Mouse (Mus musculus) left cerebral cortex, adult 18-20 months (tissue): Measurements from ENCODE around the gene Zfp955b. TPM values are rescaled to one million over a fixed set of nuclear protein-coding genes. Genes with fewer than 3 reads are reported as not detected.
"Not testable (repeated sequence)": the region's sequence is repeated elsewhere in the genome, so short reads cannot be mapped to it uniquely, and the experiment has no call there.

Experiments
- DNase-seq, 2 experiments: peaks; one replicate each; pipeline ENCODE4 v3.0.0; 2021 to 2022; ENCODE audit warnings: low spot score in 2 of 2, mixed read lengths in 1 of 2
- long read RNA-seq, 2 experiments: library from polyadenylated mRNA; stranded (forward); transcript quantifications; one replicate each; pipeline ENCODE4 v2.0.0; 2021
- total RNA-seq, 2 experiments: library from RNA; stranded (reverse); gene quantifications; 2 replicates each; pipeline ENCODE4 v1.2.3; 2021

Zfp955b gene
- total RNA-seq = 10 to 100 TPM; 30.9 to 33.3 TPM
- long read RNA-seq, experiment 1, full-length matches to known transcripts = 8 of 13 reads
- long read RNA-seq, experiment 1, partial matches to known transcripts = 0 of 13 reads
- long read RNA-seq, experiment 1, other reads (novel, unspliced or antisense) = 5 of 13 reads
- long read RNA-seq, experiment 2, full-length matches to known transcripts = 4 of 9 reads
- long read RNA-seq, experiment 2, partial matches to known transcripts = 0 of 9 reads
- long read RNA-seq, experiment 2, other reads (novel, unspliced or antisense) = 5 of 9 reads

- not testable (repeated sequence) for DNase-seq
Observed at GRCm38 (mm10) chr17:33289039-33289875, at the start of gene Zfp955b. Zfp955b (plus strand) TSS chr17:33289544.

GRCm38 (mm10) chr17:33254530-33255318, 34.6 kb upstream of the Zfp955b start, which contains the start of gene Zfp955a:
Zfp955a (minus strand) TSS chr17:33255145.
- not testable (repeated sequence) for DNase-seq

GRCm38 (mm10) chr17:33255319-33255657, 34.1 kb upstream of the Zfp955b start:
- DNase-seq = not testable (repeated sequence)

GRCm38 (mm10) chr17:33264376-33264775, 25.0 kb upstream of the Zfp955b start, which contains the start of gene Olfr63:
Olfr63 (plus strand) TSS chr17:33264676.
- no peak for DNase-seq

- no peak for DNase-seq
Observed at GRCm38 (mm10) chr17:33268907-33269306, 20.4 kb upstream of the Zfp955b start.

GRCm38 (mm10) chr17:33289876-33290149, 469 bp downstream of the Zfp955b start:
- DNase-seq = not testable (repeated sequence)

- no peak for DNase-seq
Observed at GRCm38 (mm10) chr17:33352981-33353380, 63.6 kb downstream of the Zfp955b start.

Other genes with a start within 250 kb of the Zfp955b start
- not detected for gene 4921501E09Rik, start 221.5 kb upstream of the Zfp955b start, total RNA-seq
- 10 to 100 TPM; 16.5 to 21.2 TPM for gene Zfp563, start 200.2 kb upstream of the Zfp955b start, total RNA-seq
- gene Morc2b, start 149.9 kb upstream of the Zfp955b start, total RNA-seq = 1 to 10 TPM; 2.6 to 4.4 TPM
- gene Olfr55, start 121.1 kb upstream of the Zfp955b start, total RNA-seq = not detected
- not detected for gene Olfr239, start 98.2 kb upstream of the Zfp955b start, total RNA-seq
- under 1 TPM; 0.60 to 0.66 TPM for gene Olfr1564, start 67.9 kb upstream of the Zfp955b start, total RNA-seq
- 10 to 100 TPM; 12.3 to 12.5 TPM for gene Zfp955a, start 34.4 kb upstream of the Zfp955b start, total RNA-seq
- gene Olfr63, start 24.9 kb upstream of the Zfp955b start, total RNA-seq = not detected
- 10 to 100 TPM; 18.4 to 20.9 TPM for gene Zfp81, start 69.3 kb downstream of the Zfp955b start, total RNA-seq
- 10 to 100 TPM; 14.1 to 19.2 TPM for gene Zfp101, start 105.1 kb downstream of the Zfp955b start, total RNA-seq
- not detected for gene Actl9, start 143.4 kb downstream of the Zfp955b start, total RNA-seq
- 10 to 100 TPM; 23.0 to 27.4 TPM for gene Adamts10, start 234.7 kb downstream of the Zfp955b start, total RNA-seq